Mouse (Mus musculus): ENCODE results near the gene Fus.
"Not testable (repeated sequence)": the region's sequence is repeated elsewhere in the genome, so short reads cannot be mapped to it uniquely, and the experiment has no call there.

The Fus gene

DNA sequence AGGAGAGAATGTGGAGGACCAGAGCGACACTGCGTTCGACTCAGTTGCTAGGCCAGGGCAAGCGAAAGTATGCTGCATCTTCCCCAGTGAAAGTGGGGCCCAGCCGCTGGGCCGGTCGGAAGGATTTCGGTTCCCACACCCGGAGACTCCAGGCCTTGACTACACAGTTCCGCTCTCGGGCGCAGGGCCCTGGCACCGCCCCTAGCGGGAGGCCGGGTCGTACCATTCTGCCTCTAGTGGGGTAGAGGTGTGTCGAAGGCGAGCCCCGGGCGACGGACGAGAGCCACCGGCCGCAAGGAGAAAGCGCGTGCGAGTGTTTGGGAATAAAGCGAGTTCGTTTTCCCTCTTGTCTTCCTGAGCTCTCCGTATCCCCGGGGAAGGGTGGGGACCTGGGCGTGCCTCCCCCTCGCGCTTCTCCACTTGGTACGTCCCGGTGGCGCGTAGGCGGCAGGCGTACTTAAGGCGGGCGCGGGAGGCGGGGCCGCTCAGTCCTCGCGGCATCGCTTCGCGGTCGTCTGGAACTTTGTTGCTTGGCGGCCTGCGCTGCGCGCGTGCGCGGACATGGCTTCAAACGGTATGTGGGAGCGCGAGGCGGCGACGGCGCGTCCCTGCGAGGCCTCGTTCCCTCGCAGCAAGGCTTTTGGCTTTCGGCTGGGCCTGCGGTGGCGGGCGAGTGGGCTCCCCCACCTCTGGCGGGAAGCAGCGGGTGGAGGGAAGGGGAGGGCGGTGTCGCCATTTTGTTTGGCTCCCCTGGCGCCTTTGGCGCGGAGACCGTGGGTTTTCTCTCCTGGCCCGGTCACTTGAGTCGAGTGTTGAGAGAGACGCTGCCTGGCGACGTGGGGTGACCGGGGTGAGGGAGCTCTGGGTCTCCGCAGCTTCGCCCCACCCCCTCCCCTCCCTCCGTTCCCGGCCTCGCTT is at the start of gene Fus:
Gene Fus, plus strand, starts transcription at position 454 of the 918 bp plus-strand sequence.
- DNase-seq, result peak; percentile 98 to 99

DNA sequence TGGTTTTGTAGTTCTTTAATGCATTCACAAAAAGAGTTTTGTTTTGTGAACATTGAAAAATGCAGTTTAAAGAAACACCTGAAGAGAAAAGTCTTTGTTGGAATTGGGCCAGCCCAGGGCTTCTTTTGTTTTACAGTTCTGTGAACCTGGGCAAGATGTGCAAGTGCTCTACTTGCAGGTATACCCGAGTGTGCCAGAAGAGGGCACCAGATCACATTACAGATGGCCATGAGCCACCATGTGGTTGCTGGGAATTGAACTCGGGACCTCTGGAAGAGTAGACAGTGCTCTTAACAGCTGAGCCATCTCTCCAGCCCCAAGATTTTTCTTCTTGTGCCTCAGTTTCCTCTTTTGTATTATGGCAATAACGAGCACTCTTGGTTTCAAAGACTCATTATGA is 49.1 kb upstream of the Fus start:
- DNase-seq, result peak; percentile 72 to 75

DNA sequence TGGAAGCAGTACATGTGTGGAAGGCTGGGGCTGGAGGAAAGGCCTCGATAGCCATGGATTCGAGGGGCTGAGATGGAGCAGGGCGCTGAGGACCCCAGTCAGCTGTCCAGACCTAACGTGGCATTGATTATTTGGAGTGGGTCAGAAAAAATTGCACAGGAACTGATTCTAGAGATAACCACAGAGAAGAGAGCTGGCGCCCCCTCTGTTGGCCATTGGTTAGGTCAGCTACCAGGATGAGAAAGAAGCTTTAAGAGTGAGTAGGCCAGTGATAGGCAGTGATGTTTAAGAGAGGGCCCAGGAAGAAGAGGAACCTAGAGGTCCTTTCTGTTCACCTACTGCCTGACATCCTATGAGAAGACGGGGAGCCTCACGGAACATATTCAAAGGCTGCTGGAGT is 48.0 kb upstream of the Fus start:
- peak; percentile 53 to 58 for DNase-seq

DNA sequence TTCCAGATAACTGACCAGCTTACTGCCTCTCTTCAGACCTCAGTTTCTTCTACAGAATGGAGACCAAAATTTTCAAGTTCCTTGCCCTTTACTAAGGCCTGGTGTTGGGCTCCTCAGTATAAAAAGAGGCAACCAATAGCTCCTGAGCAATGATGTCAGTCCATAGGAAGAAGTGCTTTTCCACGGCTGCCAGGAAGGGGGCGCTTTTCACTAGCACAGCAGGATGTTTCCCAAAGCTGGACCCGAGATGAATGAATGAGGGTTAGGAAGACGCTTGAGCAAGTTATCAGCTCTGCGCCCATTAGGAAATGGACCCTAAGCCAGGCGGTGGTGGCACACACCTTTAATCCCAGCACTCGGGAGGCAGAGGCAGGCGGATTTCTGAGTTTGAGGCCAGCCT is 45.7 kb upstream of the Fus start:
- peak in 1 of 2 experiments; percentile 11 for DNase-seq

DNA sequence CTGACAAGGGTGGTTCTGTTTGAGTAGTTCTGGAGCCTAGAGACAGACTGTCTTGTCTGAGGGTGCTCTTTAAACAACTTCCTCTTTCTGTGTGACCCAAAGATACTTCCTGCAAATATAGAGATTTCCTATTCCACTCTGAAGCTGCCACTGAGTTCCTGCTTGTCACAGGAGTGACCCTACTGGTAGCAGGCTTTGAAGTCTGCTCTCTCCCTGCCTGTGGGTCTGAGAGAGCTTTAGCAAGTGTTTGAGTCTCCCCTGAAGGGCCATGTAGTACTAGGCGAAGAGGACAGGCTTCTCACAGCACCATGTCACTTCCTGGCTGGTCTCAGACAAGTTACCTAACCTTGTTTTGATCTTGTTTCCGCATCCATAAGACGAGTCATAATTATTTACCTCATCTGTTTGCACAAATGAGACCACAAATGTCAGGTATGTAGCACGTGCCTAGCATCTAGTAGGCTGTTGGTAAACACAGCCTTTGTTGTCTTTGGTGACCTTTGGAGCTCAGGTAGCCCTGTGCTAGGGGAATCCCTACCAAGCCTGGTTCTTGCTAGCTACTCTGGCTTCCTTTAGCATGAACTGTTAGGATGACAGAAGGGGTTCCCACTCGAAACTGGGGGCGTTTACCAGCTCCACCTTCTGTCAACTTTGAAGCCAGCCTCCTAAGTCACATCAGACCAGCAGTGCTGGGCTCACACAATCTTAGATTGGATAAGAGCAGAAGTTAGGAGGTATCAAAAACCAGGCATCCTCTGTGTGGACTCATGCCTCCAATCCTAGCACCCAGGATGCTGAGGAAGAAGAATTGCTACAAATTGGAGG is 44.6 kb upstream of the Fus start:
- peak; percentile 68 to 69 for DNase-seq

DNA sequence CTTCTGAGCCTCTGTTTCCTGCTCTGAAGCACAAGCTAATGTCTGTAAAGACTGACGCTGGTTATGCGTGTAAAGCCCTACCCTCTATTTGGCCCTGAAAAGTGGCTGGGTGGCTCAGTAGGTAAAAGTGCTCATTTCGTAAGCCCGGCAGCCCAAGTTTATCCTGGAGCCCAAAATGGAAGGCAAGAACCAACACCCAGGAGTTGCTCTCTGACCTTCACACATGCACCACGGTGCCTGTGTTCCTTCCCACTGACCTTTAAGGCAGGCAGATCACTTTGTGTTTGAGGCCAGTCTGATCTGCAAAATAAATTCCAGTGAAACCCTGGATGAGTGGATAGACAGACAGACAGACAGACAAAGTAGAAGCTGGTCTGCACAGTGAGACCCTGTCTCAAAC is 43.5 kb upstream of the Fus start:
- no peak for DNase-seq

DNA sequence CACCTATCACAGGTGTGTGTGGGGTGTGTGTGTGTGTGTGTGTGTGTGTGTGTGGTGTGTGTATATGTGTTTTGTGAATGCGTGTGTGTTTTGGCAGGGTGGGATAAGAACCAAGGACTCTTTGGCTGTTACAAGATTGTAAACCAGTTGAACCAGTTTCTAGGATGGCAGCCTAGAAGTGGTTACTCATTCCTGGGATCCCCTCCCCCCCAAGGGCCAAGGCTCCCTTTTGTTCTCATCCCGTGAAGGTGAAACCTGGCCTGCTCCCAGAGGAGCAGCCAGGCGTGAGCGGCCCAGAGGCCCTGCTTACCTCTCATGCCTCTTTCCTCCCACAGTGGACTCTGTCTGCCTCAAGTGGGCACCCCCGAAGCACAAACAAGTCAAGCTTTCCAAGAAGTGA is 42.0 kb upstream of the Fus start:
- no peak for DNase-seq

DNA sequence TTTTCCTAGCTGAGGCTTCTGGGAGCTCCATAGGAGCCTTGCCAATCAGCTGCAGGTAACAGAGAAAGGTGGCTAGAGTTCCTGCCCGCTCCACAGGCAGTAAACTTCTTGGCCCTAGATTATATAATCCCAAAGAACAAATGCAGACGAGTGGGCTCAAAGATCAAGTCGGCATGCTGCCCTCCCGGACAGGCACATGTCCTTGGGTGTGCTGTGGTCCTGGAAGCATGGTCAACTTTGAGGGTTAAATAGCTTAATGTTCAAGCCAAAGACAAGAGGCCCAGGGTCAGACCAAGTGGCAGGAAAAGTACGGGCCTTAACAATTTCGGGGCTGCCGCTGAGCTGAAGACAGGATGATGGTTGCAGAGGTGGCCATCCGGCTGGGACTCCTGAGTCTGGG is 41.2 kb upstream of the Fus start:
- no peak for DNase-seq

DNA sequence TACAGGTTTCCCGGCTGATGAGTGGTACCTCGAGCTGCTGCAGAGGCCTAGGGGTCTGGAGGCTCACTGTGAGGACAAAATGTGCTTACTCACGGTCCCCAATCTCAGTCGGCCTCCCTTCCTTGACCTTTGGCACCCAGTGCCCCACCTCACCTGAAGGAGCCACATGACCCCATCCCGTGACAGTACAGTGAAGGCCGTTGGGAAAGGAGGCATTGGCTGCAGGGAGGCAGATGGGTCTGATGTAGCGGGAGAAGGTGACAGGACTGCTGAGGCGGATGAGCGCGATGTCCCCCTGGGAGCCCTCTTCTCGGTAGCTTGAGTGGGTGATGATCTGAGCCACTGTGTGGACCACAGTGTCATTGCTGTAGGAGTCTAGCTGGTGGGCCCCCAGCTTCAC is 40.4 kb upstream of the Fus start:
- no peak for DNase-seq

DNA sequence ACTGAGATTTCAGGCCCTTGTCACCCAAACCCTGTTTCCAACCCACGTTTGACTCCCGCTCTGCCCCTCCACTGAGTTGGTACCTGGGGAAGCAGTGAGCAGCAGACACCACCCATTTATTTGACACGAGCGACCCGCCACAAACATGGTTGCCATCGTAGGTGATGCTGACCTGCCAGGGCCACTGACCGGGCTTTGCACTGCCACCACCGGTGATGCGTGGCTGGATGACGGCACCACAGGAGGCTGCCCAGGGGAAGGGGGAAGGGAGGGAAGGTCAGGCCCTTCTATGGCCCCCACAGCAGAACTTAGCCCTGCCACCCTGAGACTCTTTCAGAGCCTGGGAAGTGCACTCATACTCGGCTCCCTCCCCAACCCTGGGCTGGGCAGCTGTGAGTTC is 39.5 kb upstream of the Fus start:
- DNase-seq, result no peak

DNA sequence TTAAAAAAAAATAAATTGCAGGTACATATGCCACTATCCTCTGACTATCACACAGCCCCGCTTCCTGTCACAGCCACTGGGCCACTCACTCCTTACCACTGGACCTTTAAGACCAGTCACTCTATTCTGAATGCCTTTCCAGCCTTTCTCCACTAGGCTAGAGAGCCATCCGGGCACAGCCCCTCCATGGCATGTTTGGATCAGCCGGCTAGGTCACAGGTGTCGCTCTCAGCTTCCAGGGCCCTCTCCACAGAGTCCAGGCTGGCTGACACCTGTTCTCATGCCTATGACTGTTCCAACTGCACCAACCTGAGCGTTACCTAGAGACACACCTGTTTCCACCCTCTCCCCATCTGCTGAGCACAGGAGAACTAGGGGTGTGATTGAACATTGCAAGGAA is 38.7 kb upstream of the Fus start:
- DNase-seq, result no peak

DNA sequence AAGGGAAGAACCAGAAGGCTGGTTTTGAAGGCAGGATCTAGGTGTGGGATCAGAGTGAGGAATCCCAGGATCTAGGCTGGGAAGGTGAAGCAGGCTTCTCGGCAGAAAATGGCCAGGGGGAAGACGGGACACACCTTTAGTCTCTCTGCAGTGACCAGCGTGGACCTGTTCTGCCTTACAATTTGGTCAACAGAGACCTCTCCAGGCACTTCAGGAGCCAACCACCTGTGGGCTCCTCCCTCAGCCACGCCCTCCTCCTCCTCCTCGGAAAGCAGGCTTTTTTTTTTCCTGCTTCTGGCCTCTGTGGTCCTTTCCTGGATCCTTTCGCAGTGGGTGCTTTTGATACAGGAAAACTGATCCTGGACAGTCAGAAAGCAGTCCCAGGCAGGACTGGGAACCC is 37.3 kb upstream of the Fus start, which contains the start of gene Prss8:
Gene Prss8, minus strand, starts transcription at position 182 of the 400 bp plus-strand sequence.
- no peak for DNase-seq

DNA sequence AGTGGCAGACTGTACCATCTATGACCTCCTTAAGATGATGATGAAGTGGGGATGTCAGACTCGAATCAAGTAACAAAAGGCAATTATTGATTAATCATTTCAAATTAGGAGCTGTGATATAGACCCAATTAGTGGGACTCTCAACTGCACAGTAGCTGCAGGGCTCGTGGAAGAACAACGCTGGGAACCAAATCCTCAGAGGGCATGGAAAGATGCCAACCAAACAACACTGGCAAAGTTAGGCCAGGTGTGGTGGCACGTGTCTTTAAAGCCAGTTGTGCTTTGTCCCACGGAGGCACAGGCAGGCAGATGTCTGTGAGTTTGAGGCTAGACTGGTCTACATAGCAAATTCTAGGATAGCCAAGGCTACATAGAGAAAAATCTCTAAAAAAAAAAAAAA is 36.6 kb upstream of the Fus start:
- no peak for DNase-seq

DNA sequence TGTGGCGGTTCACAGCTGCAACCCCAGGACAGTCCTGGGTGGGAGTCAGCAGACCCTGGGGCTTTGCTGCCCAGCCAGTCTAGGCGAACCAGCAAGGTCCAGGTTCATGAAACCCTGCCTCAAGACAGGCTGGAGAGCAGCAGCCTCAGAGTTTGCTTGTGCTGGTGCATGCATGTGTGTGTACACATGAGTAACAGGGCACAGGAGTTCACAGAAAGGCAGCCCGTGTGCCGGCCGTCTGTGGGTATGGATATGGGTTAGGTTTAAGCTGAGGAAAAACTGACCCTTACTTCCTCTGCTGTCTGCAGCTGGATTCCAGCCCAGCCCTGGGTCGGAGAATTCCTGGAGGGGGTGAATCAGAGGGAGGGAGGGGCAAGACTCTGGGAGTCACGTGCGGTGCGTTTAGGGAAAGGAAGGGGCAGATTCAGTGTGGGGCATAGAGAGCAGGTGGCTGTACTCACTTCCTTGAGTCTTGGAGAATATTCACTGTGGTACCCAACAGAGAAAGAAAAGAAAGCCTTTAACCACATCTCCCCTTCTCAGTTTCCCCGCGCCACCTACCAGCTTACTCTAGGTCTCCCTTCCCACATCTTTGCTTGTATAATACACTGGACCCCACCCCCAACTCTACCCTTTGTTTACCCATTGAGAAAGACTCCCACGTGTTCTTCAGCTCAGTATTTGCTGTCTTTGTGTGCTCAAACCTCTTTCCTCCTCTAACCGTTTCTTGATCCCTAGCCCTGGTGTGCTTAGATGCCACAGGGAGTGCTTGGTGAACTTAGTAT is 35.7 kb upstream of the Fus start:
- DNase-seq, result no peak

DNA sequence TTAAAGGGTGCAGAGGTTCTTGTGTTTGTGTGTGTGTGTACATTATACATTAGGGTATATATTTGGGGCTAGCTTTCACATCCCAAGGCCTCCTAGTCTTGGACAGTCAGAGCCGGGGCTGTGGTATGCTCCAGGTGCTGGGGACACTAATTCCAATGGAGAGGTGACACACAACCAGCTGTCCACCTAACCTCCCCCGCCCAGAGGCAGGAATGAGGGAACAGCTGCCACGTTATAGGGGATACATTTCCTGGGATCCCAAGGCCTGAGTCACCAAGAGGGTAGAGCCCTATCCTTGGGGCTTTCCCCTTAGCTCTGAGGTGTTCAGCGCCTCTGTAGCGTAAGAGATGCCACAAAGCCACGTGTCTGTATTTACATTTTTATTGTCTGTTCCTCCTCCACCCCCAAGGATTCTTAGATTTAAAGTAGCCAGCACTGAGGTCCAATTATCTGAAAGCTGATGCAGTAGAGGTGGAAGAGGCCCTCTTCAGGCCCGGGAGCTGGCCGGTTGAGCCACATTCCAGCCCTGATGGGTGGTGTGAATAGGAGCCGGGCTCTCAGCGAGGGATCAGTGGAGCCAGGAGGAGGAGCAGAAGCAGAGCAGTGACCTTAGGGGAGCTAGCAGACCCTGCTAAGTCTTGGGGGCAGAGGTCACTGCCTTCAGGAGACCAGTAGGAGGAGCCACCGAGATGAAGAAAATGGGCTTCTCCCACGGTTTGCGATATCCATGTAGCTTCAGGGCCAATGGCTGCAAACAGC is 34.8 kb upstream of the Fus start:
- DNase-seq, result no peak

DNA sequence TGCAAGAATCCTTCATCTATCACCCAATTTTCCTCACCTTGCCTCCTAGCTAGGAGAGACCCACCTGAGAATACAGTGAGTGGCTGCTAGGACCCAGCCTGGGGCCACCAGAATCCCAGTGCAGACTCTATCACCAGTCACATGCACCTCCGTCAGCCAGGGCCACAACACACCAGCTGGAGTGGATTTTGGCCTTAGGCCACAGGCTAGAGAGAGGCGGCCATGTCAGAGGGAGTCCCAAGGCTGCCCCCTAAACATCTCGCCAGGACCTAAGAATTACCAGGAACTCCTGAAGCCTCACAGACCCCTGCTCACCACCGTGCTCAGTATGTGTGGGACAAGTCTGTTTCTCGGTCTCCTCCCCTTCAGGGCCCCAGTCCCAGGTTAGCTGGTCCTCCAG is 33.2 kb upstream of the Fus start:
- DNase-seq, result no peak

DNA sequence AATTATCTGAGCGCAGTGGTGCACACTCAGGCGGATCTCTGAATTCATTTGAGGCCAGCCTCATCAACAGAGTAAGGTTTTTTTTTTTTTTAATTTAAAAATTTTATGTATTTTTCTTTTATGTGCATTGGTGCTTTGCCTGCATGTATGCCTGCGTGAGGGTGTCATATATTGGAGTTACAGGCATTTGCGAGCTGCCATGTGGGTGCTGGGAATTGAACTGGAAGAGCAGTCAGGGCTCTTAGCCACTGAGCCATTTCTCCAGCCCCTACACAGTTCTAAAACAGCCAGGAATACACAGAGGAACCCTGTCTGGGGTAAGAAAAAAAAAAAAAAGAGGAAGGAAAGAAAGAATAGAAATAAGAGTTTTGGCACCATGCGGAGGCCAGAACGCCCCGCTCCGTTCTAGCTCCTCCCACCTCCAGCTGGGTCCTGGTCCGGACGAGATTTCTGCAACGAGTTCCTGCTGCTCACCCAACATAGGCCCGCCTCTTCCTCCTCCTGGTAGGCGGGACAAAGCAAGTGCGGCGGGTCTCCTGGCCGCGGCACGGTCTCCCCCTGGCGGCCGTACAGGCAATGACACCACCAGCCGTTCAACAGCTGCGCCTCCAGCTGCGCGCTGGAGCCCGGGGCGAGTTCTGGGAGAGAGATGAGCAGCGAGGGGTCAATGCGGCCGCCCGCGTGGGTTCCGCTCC is 32.1 kb upstream of the Fus start:
- DNase-seq, result peak; percentile 97

DNA sequence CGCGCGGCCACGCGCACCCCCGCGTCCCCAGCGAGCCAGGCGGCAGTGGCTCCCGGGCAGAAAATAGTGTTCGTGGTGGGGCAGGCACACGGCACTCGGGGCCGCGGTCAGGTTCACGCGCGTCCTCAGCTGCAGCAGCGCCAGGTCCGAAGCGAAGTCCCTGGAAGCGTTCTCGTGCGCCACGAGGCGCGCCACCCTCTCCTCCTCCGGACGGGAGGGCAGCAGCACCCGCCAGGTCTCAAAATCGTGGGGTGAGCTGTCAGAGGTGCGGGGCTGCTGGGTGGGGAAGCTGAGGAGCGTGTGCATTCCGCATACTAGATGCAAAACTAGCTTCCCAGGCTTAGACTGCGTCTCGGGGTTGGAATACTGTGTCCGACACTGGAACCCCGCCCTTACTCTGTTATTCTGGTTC is 31.5 kb upstream of the Fus start:
- DNase-seq, result no peak

DNA sequence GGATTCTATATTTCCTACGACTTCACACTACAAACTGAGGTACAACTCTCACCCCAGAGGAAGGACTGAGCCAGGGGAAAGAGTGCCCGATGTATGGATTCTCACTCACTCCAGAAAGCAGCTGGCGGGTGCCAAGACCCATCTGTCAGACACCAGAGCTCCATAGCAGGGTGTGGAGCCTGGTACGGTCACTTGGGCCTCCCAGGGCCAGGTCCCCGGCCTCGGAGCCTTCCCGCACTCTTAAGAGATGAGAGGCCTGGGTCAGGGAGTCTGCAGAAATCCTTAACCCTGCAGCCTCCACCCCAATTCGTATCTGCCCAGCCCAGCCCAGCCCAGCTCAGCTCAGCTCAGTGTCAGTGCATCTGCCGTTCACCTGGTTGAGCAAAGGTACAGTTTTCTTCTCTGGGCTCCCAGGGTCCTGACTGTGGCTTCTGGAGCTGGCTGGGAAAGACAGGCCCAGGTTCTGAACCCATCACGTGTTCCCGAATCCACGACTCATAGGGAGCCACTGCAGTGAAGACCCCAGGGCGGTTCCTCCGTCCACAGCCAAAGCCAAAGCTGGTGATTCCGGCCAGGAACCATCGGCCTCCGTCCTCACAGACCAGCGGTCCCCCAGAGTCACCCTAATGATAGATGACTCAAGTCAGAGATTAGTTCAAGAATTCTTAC is 30.9 kb upstream of the Fus start:
- no peak for DNase-seq

DNA sequence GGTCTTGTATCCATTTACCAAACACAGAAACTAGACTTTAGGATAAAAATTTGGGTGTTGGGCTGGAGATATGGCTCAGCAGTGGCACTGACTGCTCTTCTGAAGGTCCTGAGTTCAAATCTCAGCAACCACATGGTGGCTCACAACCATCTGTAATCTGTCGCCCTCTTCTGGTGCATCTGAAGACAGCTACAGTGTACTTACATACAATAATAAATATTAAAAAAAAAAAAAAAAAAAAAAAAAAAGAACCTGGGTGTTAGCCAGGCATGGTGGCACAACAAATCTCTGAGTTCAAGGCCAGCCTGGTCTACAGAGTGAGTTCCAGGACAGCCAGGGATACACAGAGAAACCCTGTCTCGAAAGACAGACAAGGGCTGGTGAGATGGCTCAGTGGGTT is 25.2 kb upstream of the Fus start:
- not testable (repeated sequence) for DNase-seq

DNA sequence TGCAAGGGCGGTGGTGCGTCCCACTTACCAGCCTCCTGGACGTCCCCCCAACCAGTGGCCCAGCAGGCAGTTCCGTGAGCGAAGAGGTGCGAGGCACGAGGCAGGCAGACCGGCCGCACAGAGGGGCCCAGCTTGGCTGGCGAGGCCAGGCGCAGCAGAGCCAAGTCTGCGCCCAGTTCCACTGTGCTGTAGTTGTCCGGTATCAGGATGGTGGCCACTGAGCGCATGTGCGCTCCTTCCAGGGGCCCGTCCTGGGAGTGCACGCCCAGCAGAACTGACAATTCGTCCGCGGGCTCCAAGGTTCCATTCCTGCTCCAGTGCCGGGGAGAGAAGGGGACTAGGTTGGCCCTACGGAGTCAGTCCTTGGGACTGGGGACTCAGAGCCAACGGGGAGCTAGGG is 22.6 kb upstream of the Fus start:
- no peak for DNase-seq
